Mouse (Mus musculus) c-Kit-positive CD71-positive TER-119-negative erythroid progenitor cells, embryonic 14.5 days (primary cell): ENCODE data around the gene Ccdc83.
A peak's percentile ranks its signal among the peaks of the same experiment; 100 is the strongest.

Experiments
- DNase-seq: peaks from one replicate; pipeline ENCODE4 v3.0.0-alpha.2; 2013; ENCODE audit warnings: low read depth

Gene Ccdc83

GRCm38 (mm10) chr7:90265289-90265970 is at the start of gene Ccdc83:
TSS of gene Ccdc83 (minus strand) at chr7:90265777.
- peak; percentile 54 for DNase-seq

GRCm38 (mm10) chr7:90313421-90313820 is 47.8 kb upstream of the Ccdc83 start:
- no peak for DNase-seq

GRCm38 (mm10) chr7:90312151-90312883 is 46.7 kb upstream of the Ccdc83 start:
- DNase-seq: no peak

GRCm38 (mm10) chr7:90308003-90308402 is 42.4 kb upstream of the Ccdc83 start:
- no peak for DNase-seq

- no peak for DNase-seq
Observed at GRCm38 (mm10) chr7:90306968-90307367, 41.4 kb upstream of the Ccdc83 start.

GRCm38 (mm10) chr7:90306079-90306478 is 40.5 kb upstream of the Ccdc83 start:
- DNase-seq: no peak

GRCm38 (mm10) chr7:90302647-90303552 is 37.3 kb upstream of the Ccdc83 start:
- no peak for DNase-seq

- peak; percentile 10 for DNase-seq
Observed at GRCm38 (mm10) chr7:90301942-90302646, 36.5 kb upstream of the Ccdc83 start, which contains the start of gene Sytl2. TSS of gene Sytl2 (plus strand) at chr7:90302252.

GRCm38 (mm10) chr7:90291885-90292284 is 26.3 kb upstream of the Ccdc83 start:
- DNase-seq: no peak

GRCm38 (mm10) chr7:90284793-90285192 is 19.2 kb upstream of the Ccdc83 start:
- DNase-seq: no peak

- no peak for DNase-seq
Observed at GRCm38 (mm10) chr7:90282786-90283185, 17.2 kb upstream of the Ccdc83 start.

- DNase-seq: no peak
Observed at GRCm38 (mm10) chr7:90281759-90282546, 16.4 kb upstream of the Ccdc83 start.

- DNase-seq: no peak
Observed at GRCm38 (mm10) chr7:90280878-90281277, 15.3 kb upstream of the Ccdc83 start.

GRCm38 (mm10) chr7:90280274-90280875 is 14.8 kb upstream of the Ccdc83 start:
- DNase-seq: peak; percentile 11

GRCm38 (mm10) chr7:90279136-90279535 is 13.6 kb upstream of the Ccdc83 start:
- no peak for DNase-seq

GRCm38 (mm10) chr7:90277769-90278168 is 12.2 kb upstream of the Ccdc83 start:
- DNase-seq: no peak

- no peak for DNase-seq
Observed at GRCm38 (mm10) chr7:90277246-90277645, 11.7 kb upstream of the Ccdc83 start.

- no peak for DNase-seq
Observed at GRCm38 (mm10) chr7:90274561-90275100, 9.1 kb upstream of the Ccdc83 start.

GRCm38 (mm10) chr7:90270141-90270540 is 4.6 kb upstream of the Ccdc83 start:
- DNase-seq: no peak

- DNase-seq: no peak
Observed at GRCm38 (mm10) chr7:90261902-90262599, 3.5 kb downstream of the Ccdc83 start.
